Mouse (Mus musculus) liver, adult 2 months (tissue): ENCODE data around the gene Slc26a8.

Experiments used
- CTCF ChIP-seq: fragments of 200-500 bp; IDR thresholded peaks from 2 replicates; pipeline ENCODE4 v1.5.1; 2011; ENCODE audit warnings: low read depth, low read length, control low read depth
- POLR2A ChIP-seq: fragments of 200-500 bp; IDR thresholded peaks from 2 replicates; pipeline ENCODE4 v1.6.1; 2011; ENCODE audit warnings: low read length, control low read depth; ENCODE audit not compliant: insufficient read depth; ENCODE audit errors: extremely low read depth

DNA sequence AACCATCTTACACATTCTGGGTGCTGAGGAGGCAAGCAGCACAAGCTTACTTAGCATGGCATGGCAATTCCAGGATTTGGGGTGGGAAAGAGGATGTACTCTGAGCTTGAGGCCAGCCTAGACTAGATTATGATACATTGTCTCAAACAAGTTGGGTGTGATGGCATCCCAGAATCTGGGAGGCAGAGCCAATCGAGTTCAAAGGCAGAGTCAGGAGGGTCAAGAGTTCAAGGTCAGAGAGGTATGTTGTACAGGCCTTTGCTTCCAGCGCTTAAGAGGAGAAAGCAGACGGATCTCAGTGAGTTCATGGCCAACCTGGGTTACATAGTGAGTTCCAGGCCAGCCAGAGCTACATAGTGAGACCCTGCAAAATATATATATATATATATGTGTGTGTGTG is 43.8 kb downstream of the Slc26a8 start:
- TF ChIP-seq POLR2A = no peak
- TF ChIP-seq CTCF = no peak
